Mouse (Mus musculus) lung, postnatal 10 days (tissue): Measurements from ENCODE around the gene Zfp687.

Source experiments
- DNase-seq: peaks from one replicate; pipeline ENCODE4 v3.0.0; 2021

Zfp687 gene

GRCm38 (mm10) chr3:94958295-94958694 is 57.0 kb downstream of the Zfp687 start:
- DNase-seq, result no peak
